Mouse (Mus musculus) bone marrow macrophage, adult 2 months (primary cell): ENCODE results near the gene Serinc5.

Experiments
- CTCF ChIP-seq: IDR thresholded peaks from 2 replicates; pipeline ENCODE4 v1.5.1; 2012; ENCODE audit warnings: low read depth, mild to moderate bottlenecking, low read length, moderate library complexity
- POLR2A ChIP-seq: IDR thresholded peaks from 2 replicates; pipeline ENCODE4 v1.6.1; 2012; ENCODE audit warnings: mild to moderate bottlenecking, low read depth, low read length, borderline replicate concordance

DNA sequence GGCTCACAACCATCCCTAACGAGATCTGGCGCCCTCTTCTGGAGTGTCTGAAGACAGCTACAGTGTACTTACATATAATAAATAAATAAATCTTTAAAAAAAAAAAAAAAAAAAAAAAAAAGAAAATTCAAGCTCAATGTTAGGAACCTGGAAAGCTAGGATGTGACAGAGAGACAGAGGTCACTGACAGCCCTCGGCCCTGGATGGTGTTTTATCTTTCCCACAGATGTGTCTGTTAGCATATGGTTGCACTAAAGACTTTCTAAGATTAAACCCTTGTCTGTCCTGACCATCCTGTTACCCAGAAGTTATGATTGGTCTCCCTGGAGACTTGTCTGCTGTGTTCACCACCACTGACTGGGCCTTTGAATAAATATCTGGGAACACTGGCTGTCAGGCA, 33.3 kb downstream of the Serinc5 start:
- TF ChIP-seq CTCF (no peak), POLR2A (no peak)
